Comparison of ENCODE assay signal across 9 mouse cellular contexts in the genomic region with DNA sequence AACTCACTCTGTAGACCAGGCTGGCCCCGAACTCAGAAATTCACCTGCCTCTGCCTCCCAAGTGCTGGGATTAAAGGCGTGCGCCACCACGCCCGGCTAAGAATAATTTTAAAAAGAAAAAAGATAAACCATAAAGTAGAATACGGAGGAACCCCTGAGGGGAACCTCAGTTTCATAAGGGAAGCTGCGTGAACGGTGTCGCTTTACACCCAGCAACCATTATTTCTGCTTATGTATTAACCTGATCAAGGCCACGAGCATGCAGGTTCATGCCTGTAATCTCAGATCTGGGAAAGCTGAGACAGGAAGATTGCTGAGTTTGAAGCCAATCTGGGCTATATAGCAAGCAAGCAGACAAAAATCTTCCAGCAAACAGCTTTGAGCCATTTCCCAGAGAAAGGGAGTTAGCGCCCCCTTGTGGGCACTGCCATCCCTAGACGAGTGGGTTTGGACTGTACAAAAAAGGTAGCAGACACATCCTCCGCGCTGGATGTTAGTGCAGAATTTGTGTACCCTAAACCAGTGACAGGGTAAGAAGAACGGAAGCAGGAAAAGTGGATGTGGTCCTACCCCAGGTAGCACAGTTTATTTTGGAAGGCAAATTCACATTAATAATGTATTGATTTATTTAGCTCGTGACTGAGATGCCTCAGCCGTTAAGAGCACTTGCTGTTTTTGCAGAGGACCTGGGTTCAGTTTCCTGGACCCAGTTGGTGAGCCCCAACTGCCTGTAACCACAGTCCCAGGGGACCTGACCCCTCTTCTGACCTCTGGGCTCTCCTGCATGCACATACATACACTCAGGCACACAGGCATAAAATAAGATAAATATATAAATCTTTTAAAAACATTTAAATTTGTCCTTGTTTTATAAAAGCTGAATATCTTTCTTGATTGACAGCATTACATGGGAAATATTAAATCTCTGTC. TPM values are rescaled to one million over a fixed set of nuclear protein-coding genes. Genes with fewer than 3 reads are reported as not detected.
DNase-seq lines count a peak whose midpoint lies in the region; ATAC-seq and TF ChIP-seq lines count a peak whose summit lies in the region.
"Had no signal": no experiment of that assay in that cellular context is flagged by ENCODE, and none has a peak within 500 bp of the region (broad histone marks: within the 10 kb centered on the region; RNA-seq: fewer than 3 reads in every experiment).

No protein-coding gene starts in this region.

- H3K27ac ChIP-seq in bone marrow macrophage, adult 2 months (ENCODE audit: insufficient read depth, low read depth, low read length), result no peak overlapping the region
- H3K27ac ChIP-seq in olfactory bulb, adult 2 months (ENCODE audit: insufficient read depth, low read depth, low read length), result no peak overlapping the region

- peak; percentile 87 for TF ChIP-seq CTCF in bone marrow macrophage, adult 2 months (IDR thresholded peaks at IDR 0.05; ENCODE audit: low read depth, low read length)
- TF ChIP-seq CTCF in lung, adult 2 months (IDR thresholded peaks at IDR 0.05; ENCODE audit: insufficient read depth, low read length), result peak; percentile 90
- TF ChIP-seq CTCF in olfactory bulb, adult 2 months (IDR thresholded peaks at IDR 0.05; ENCODE audit: insufficient read depth, low read depth, low read length), result peak; percentile 38; the same call in 1 of the 2 replicates

- WGBS in lung, adult 2 months, result 41% methylated on average over 17 of the region's 17 CpGs
- WGBS in olfactory bulb, adult 2 months, result 50% methylated on average over 17 of the region's 17 CpGs

- peaks cover 2% of the 10 kb centered on the region; the same call in 1 of the 2 replicates for H3K4me1 ChIP-seq in bone marrow macrophage, adult 2 months (ENCODE audit: control insufficient read depth, insufficient read depth, low read length)
- no peaks in the 10 kb centered on the region for H3K4me1 ChIP-seq in lung, adult 2 months (ENCODE audit: control insufficient read depth, insufficient read depth, low read length)
- H3K4me1 ChIP-seq in olfactory bulb, adult 2 months (ENCODE audit: control insufficient read depth, insufficient read depth, low read length), result no peaks in the 10 kb centered on the region

- TF ChIP-seq POLR2A in bone marrow macrophage, adult 2 months (IDR thresholded peaks at IDR 0.05; ENCODE audit: borderline replicate concordance, low read depth, low read length), result no peak
- TF ChIP-seq POLR2A in lung, adult 2 months (IDR thresholded peaks at IDR 0.05; ENCODE audit: borderline replicate concordance, extremely low read depth, low read depth, low read length), result no peak
- no peak for TF ChIP-seq POLR2A in olfactory bulb, adult 2 months (IDR thresholded peaks at IDR 0.05; ENCODE audit: insufficient read depth, low read depth, low read length)

- intact Hi-C loops in heart, postnatal 36 days (cut with DNase I), result loop anchor here (1.0 to 10.0 kb wide), 4 partner anchors 45 to 539 kb away; a partner anchor contains a TSS

- ATAC-seq in erythroblast, adult 5-6 weeks (replicated peaks; ENCODE audit: low FRiP score, poor library complexity, severe bottlenecking), result peak; percentile 81

- H3K4me3 ChIP-seq in bone marrow macrophage, adult 2 months (ENCODE audit: insufficient read depth, low read length), result peak overlapping the region; percentile 29; the same call in 1 of the 2 replicates
- no peak overlapping the region for H3K4me3 ChIP-seq in lung, adult 2 months (replicated peaks; ENCODE audit: extremely low read depth, low read depth, low read length)
- H3K4me3 ChIP-seq in olfactory bulb, adult 2 months (ENCODE audit: insufficient read depth, low read depth, low read length), result no peak overlapping the region
- H3K4me3 ChIP-seq: erythroblast, embryonic 14.5 days had no signal

- peak; percentile 91 to 94 for DNase-seq in CD8-positive naive resting alpha-beta T cell, adult 2 months (ENCODE audit: low read depth in 2 of 2, low spot score in 2 of 2)
- DNase-seq in heart, postnatal 36 days, result peak; percentile 85 to 91
- DNase-seq in layer of hippocampus, adult 18-20 months (ENCODE audit: low spot score in 2 of 2), result peak; percentile 81 to 93
- DNase-seq in lung, adult 2 months, result peak; percentile 86
- peak; percentile 79 for DNase-seq in testis, postnatal 14 days (ENCODE audit: low spot score)

RNA-seq across cellular contexts. Expression of a gene that starts 7.9 kb away (rescaled TPM):
- 9.9 and 12.3 TPM in 2 replicates for polyA plus RNA-seq in bone marrow macrophage, adult 2 months (2012; ENCODE audit: insufficient read depth, insufficient read length, missing spikeins)
- total RNA-seq in erythroblast, adult 5-6 weeks (2015; ENCODE audit: low replicate concordance), result 10.8 and 20.7 TPM in 2 replicates
- 9.8 and 18.1 TPM in 2 replicates for total RNA-seq in erythroblast, adult 5-6 weeks (2017; ENCODE audit: low replicate concordance)
- total RNA-seq in heart, postnatal 36 days (2021), result 1 to 10 TPM; 1.6 to 2.3 TPM
- total RNA-seq in layer of hippocampus, adult 18-20 months (2021), result under 1 TPM; 0.41 to 0.84 TPM
- polyA plus RNA-seq in lung, adult 2 months (2012; rRNA removed), result 47.7 and 54.5 TPM in 2 replicates
- polyA plus RNA-seq in olfactory bulb, adult 2 months (2012; ENCODE audit: insufficient read depth, insufficient read length, low replicate concordance, missing spikeins), result not detected in 2 replicates

RNA-seq across cellular contexts. Expression of a gene that starts 13.3 kb away (rescaled TPM):
- 19.5 and 22.5 TPM in 2 replicates for polyA plus RNA-seq in bone marrow macrophage, adult 2 months (2012; ENCODE audit: insufficient read depth, insufficient read length, missing spikeins)
- total RNA-seq in erythroblast, adult 5-6 weeks (2015; ENCODE audit: low replicate concordance), result 5.6 and 8.8 TPM in 2 replicates
- total RNA-seq in erythroblast, adult 5-6 weeks (2017; ENCODE audit: low replicate concordance), result 8.2 and 9.3 TPM in 2 replicates
- 10 to 100 TPM; 48.3 to 52.6 TPM for total RNA-seq in heart, postnatal 36 days (2021)
- total RNA-seq in layer of hippocampus, adult 18-20 months (2021), result 10 to 100 TPM; 45.4 to 48.3 TPM
- 67.8 and 68.8 TPM in 2 replicates for polyA plus RNA-seq in lung, adult 2 months (2012; rRNA removed)
- polyA plus RNA-seq in olfactory bulb, adult 2 months (2012; ENCODE audit: insufficient read depth, insufficient read length, low replicate concordance, missing spikeins), result not detected in 2 replicates

RNA-seq across cellular contexts. Expression of a gene that starts 26.4 kb away (rescaled TPM):
- 56.4 and 62.3 TPM in 2 replicates for polyA plus RNA-seq in bone marrow macrophage, adult 2 months (2012; ENCODE audit: insufficient read depth, insufficient read length, missing spikeins)
- 28.4 and 30.7 TPM in 2 replicates for total RNA-seq in erythroblast, adult 5-6 weeks (2015; ENCODE audit: low replicate concordance)
- 14.1 and 15.8 TPM in 2 replicates for total RNA-seq in erythroblast, adult 5-6 weeks (2017; ENCODE audit: low replicate concordance)
- 10 to 100 TPM; 37.1 to 37.8 TPM for total RNA-seq in heart, postnatal 36 days (2021)
- total RNA-seq in layer of hippocampus, adult 18-20 months (2021), result 10 to 100 TPM; 56.4 to 58.4 TPM
- 176 and 180 TPM in 2 replicates for polyA plus RNA-seq in lung, adult 2 months (2012; rRNA removed)
- not detected in 2 replicates for polyA plus RNA-seq in olfactory bulb, adult 2 months (2012; ENCODE audit: insufficient read depth, insufficient read length, low replicate concordance, missing spikeins)

RNA-seq across cellular contexts. Expression of a gene that starts 44.4 kb away (rescaled TPM):
- polyA plus RNA-seq in bone marrow macrophage, adult 2 months (2012; ENCODE audit: insufficient read depth, insufficient read length, missing spikeins), result 1.6 and 1.9 TPM in 2 replicates
- total RNA-seq in erythroblast, adult 5-6 weeks (2015; ENCODE audit: low replicate concordance), result not detected in 2 replicates
- total RNA-seq in erythroblast, adult 5-6 weeks (2017; ENCODE audit: low replicate concordance), result not detected in 2 replicates
- total RNA-seq in heart, postnatal 36 days (2021), result 1 to 10 TPM; 7.3 to 8.8 TPM
- under 1 TPM in 1 of 2 experiments, not detected in 1; 0.53 TPM for total RNA-seq in layer of hippocampus, adult 18-20 months (2021)
- 79.3 and 94.3 TPM in 2 replicates for polyA plus RNA-seq in lung, adult 2 months (2012; rRNA removed)
- not detected in 2 replicates for polyA plus RNA-seq in olfactory bulb, adult 2 months (2012; ENCODE audit: insufficient read depth, insufficient read length, low replicate concordance, missing spikeins)
- polyA plus RNA-seq: erythroblast, embryonic 14.5 days had no signal

RNA-seq across cellular contexts. Expression of a gene that starts 44.5 kb away (rescaled TPM):
- not detected in 2 replicates for polyA plus RNA-seq in bone marrow macrophage, adult 2 months (2012; ENCODE audit: insufficient read depth, insufficient read length, missing spikeins)
- not detected in 2 replicates for total RNA-seq in erythroblast, adult 5-6 weeks (2015; ENCODE audit: low replicate concordance)
- not detected in 2 replicates for total RNA-seq in erythroblast, adult 5-6 weeks (2017; ENCODE audit: low replicate concordance)
- total RNA-seq in heart, postnatal 36 days (2021), result under 1 TPM in 1 of 2 experiments, not detected in 1; 0.22 TPM
- not detected for total RNA-seq in layer of hippocampus, adult 18-20 months (2021)
- polyA plus RNA-seq in lung, adult 2 months (2012; rRNA removed), result 0.10 and 0.12 TPM in 2 replicates
- polyA plus RNA-seq in olfactory bulb, adult 2 months (2012; ENCODE audit: insufficient read depth, insufficient read length, low replicate concordance, missing spikeins), result not detected in 2 replicates
- polyA plus RNA-seq: erythroblast, embryonic 14.5 days had no signal

Comparison
In these comparisons a context has a peak if more than half of its experiments do, and no peak if none do; other contexts are left out.
1. CTCF ChIP-seq: peak in every context shown above with its lines; median percentile 90 in lung, adult 2 months; 87 in bone marrow macrophage, adult 2 months; 38 in olfactory bulb, adult 2 months.
2. RNA of a gene that starts 13.3 kb away (total RNA-seq): 48.3 to 52.6 TPM in heart, postnatal 36 days and 45.4 to 48.3 TPM in layer of hippocampus, adult 18-20 months; 5.6 to 9.3 TPM in erythroblast, adult 5-6 weeks; every median in the first group is over 4 times any median in the second.
3. Peak in every context shown above with its lines, with median percentiles within 50 percentile points of each other: DNase-seq.